Mouse (Mus musculus) hematopoietic stem cell, adult 5-6 weeks (primary cell): Measurements from ENCODE around the gene Spp2. TPM values are rescaled to one million over a fixed set of nuclear protein-coding genes. Genes with fewer than 3 reads are reported as not detected.
"Not testable (repeated sequence)": the region's sequence is repeated elsewhere in the genome, so short reads cannot be mapped to it uniquely, and the experiment has no call there.

Experiments used
- ATAC-seq, 2 experiments: fragments of 125-278 bp in 1 of 2; replicated peaks in 1 of 2; 2 replicates each; pipeline ENCODE4 v1.8.0; 2016 to 2017; ENCODE audit warnings: inconsistent platforms in 2 of 2, mild to moderate bottlenecking in 2 of 2, moderate number of reproducible peaks in 2 of 2, low read depth in 1 of 2, moderate TSS enrichment in 1 of 2; ENCODE audit not compliant: low FRiP score in 2 of 2, poor library complexity in 2 of 2, severe bottlenecking in 2 of 2, insufficient read depth in 1 of 2, low TSS enrichment in 1 of 2
- total RNA-seq: library from RNA; stranded (forward); fragments of 172-1452, 232-1000 nt; gene quantifications from 2 replicates; pipeline ENCODE4 v1.2.3, GENCODE M21; 2017

Gene Spp2
- total RNA-seq, 1 experiment from 2014 or later: not detected

- no peak for ATAC-seq
Observed at GRCm38 (mm10) chr1:88429413-88429812, 22.7 kb downstream of the Spp2 start.

GRCm38 (mm10) chr1:88431262-88431661 lies 24.5 kb downstream of the Spp2 start:
- no peak for ATAC-seq

DNA sequence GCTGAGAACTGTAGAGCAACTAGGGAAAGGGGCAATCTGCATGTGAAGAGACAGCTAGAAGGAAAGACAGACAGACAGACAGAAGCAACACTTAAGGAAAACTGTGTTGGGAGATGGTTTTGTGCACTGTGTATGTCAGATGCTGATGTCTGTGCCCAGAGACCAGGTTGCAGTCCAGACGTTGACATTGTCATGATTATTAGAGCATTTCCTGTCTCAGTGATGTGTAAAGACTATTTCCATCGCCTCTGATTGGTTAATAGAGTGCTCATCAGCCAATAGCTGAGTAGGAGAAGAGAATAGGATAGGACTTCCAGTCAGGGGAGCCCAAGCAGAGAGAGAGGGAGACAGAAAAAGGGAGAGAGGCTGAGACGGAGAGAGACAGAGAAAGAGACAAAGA lies 25.8 kb downstream of the Spp2 start:
- ATAC-seq: no peak

DNA sequence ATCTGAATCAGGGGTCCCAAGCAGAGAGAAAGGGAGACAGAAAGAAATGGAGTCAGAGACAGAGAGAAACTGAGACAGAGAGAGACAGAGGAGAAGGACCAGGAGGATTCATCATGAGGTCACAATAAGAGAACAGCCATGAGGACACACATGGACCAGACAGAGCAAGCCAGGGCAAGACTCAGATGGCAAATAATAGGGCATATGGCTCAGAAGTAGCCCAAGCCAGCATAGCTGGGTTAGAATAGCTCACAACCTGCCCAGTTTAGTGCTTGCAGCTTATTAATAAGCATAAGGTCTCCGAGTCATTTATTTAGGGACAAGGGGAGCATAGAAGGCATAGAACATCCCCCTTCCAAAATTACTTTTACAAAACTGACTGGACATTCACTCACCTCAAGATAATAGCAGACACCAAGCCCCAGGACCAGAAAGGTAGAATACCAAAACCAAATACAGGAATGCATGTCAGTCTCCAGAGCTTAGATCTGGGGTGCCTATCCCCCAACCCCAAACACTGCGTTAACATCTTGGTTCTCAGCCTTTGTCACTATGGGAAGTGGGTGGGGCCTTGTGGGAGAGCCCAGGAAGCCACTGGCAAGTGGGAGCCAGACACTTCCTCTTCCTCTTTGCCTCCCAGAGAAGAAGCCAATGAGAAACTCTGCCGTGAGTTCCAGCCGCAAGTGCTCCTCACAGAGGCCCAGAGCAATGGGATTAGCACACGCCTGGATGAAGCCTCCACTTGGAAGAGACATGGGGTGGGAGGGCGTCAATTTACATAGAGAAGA lies 26.5 kb downstream of the Spp2 start:
- ATAC-seq: peak; percentile 66 to 75

- ATAC-seq: 0 out of 4 replicates have a peak, but pooled peaks of 1 of the 2 experiments have one; percentile 35
Observed at GRCm38 (mm10) chr1:88434057-88434456, 27.3 kb downstream of the Spp2 start.

- no peak for ATAC-seq
Observed at GRCm38 (mm10) chr1:88437206-88438126, 30.7 kb downstream of the Spp2 start.

GRCm38 (mm10) chr1:88443383-88443782 lies 36.6 kb downstream of the Spp2 start:
- no peak for ATAC-seq

DNA sequence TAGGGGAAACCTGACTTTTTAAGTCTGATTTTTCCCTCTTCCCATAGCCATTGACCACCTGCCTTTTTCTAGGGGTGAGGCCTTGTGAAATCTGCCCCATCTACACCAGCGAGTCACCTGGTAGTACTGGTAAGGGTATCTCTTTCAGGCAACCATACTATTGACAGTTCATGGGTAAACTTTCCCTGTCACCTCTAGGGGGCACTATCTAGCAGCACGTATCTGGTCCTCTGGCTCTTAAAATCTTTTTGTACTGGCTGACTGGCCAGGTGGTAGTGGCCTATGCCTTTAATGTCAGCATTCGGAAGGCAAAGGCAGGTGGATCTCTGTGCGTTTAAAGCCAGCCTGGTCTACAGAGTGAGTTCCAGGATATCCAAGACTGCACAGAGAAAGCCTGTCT lies 38.6 kb downstream of the Spp2 start:
- ATAC-seq: 0 out of 4 replicates have a peak, but pooled peaks of 1 of the 2 experiments have one; percentile 36

DNA sequence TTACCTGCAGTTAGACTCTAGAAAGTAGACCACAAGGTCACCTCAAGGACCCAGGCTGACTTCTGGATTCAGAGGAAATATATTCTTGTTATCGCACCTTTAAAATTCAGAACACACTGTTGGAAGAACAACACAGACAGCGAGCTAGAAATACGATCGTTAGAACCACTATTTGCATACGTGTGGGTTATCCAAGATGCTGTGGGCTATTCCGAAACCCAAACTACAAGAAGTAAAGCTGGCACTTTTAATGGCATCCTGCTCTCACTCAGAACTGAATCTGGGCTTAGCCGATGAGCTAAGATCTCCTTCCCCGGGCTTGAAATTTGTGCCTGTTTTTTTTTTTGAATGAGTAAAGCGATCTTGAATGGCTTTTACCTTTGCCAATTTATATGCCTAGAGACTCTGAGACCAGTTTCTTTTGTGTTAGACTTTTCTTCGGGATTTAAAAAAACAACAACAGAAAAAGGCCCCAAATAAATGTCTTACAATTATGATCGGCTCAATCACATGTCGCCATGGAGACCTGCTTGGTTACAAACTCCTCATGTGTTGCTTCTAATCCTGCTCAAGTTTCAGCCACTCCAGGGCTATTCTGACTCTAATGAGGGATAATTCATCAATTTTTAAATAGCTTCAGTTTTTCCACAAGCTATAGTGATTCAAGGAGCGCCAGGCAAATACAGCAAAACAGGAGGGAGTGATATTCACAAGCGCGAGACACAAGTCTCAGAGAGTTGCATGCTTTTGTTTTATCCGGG lies 39.7 kb downstream of the Spp2 start:
- ATAC-seq: no peak

DNA sequence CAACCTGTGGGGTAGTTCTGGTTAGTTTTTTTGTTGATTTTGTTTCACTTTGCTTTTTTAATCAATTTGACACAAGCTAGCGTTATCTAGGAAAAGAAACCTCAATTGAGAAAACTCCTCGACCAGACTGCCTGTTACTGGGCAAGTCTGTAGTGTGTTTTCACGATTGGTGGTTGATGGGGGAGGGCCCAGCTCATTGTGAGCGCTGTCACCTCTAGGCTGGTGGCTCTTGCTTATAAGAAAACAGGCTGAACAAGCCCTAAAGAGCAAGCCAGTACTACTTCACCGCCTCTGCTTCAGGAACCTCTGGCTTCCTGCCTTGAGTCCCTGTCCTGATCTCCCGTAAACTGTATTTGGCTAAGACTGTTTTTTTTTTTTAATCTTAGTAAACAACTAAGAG lies 40.7 kb downstream of the Spp2 start:
- peak; percentile 51 to 61; a peak in 1 of 4 replicates for ATAC-seq

- ATAC-seq: not testable (repeated sequence)
Observed at GRCm38 (mm10) chr1:88448094-88448493, 41.3 kb downstream of the Spp2 start.

DNA sequence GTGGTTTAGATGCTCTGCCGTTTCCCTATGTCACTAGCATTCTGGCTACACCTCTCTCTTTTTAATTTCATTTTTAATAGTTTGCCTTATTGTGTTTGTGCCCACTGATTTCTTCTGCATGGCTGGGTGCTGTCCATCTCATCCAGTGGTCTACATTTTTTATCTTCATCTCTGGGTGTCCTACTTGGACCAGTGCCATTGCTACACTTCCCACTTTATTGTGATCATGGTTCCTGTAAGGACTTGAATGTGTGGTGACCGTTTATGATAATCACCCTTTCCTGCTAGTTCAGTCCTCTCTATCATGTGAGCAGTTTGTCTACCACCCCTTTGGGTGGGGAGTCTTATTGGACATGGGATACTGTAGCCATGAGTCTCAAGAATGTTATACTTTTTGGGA lies 43.0 kb downstream of the Spp2 start:
- ATAC-seq: no peak

GRCm38 (mm10) chr1:88450668-88451067 lies 43.9 kb downstream of the Spp2 start:
- no peak for ATAC-seq

DNA sequence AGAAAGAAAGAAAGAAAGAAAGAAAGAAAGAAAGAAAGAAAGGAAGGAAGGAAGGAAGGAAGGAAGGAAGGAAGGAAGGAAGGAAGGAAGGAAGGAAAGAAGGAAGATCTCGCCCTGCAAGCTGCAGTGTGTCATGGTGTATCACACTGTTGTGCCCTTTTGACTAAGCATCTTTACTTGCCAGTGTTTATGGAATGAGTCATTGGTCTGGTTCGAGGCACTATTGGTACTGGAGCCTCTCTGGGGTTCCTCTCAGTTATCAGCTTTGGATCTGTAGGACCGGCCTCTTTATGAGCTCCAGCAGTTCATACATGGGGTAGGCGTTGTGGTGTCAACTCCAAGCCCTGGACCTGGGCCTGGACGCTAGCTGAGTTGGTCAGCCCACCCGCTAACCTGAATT lies 45.4 kb downstream of the Spp2 start:
- ATAC-seq: no peak

DNA sequence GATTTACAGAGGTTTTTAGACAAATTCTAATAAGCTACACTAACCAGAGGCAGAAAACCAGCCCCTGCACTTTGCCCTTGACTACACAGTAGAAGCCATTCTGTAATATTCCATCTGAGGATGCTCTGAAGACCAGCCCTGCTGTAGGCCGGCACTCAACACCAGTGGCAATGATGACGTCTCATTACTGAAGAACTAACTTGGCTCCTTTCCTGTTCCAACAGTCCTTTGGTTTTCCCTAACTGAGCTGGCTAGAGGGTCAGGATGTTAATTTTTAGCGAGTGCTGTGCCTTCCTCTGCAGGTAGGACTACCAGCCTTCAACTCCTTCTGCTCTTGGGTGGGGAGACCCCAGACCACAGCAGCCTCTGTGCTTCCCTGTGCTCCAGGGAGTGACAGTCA lies 47.9 kb downstream of the Spp2 start:
- no peak for ATAC-seq

DNA sequence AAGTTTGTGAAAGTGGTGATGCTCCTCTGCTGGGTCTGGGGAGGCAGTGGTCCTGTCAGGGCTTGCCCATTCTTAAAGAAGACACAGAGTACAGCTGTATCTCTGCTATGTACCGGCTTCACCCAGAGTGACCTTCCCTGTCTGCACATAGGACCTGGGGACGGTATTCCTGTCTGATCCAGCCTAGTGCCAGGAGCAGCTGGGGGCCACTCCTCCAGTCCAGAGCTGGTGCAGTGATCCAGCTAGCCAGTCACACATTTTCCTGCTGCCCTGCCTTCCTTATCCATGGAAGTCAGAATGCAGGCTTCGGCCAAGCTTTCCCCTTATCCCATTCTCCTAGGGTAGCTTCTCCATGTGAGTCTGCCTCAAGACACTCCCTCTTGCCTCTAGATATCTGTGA lies 49.0 kb downstream of the Spp2 start:
- ATAC-seq: no peak

DNA sequence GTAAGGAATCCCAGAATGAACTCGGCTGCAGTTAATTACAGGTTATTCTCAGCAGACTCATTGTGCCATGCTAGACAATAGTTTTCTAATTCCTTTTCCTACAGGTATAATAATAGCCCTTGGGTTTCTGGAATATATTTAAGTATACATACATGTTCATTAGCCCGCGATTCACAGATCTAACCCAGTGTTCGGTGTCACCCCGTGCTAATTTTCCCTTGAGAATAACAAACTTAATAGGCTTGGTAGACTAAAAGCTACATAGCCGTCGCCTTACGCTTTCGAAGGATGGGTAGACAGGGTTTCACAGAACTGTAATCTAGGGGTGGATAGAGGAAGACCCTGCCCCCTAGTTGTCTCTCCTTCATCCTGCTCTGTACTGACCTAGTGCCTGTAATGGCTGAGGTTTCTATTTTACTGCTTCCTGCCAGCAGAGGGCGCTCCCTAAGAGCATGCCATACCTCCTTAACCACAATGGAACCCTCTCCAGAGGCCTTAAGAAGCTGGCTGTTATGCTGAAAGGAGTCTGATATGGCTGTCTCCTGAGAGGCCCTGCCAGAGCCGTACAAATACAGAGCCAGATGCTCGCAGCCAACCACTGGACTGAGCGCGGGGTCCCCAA lies 49.8 kb downstream of the Spp2 start:
- ATAC-seq: peak; percentile 60 to 88; a peak in 3 of 4 replicates
